Mouse (Mus musculus): ENCODE data around the gene Ulk3. TPM values are rescaled to one million over a fixed set of nuclear protein-coding genes. Genes with fewer than 3 reads are reported as not detected.

Ulk3 gene
- polyA plus RNA-seq, 1 experiment from 2014 or later: 12.0 TPM

DNA sequence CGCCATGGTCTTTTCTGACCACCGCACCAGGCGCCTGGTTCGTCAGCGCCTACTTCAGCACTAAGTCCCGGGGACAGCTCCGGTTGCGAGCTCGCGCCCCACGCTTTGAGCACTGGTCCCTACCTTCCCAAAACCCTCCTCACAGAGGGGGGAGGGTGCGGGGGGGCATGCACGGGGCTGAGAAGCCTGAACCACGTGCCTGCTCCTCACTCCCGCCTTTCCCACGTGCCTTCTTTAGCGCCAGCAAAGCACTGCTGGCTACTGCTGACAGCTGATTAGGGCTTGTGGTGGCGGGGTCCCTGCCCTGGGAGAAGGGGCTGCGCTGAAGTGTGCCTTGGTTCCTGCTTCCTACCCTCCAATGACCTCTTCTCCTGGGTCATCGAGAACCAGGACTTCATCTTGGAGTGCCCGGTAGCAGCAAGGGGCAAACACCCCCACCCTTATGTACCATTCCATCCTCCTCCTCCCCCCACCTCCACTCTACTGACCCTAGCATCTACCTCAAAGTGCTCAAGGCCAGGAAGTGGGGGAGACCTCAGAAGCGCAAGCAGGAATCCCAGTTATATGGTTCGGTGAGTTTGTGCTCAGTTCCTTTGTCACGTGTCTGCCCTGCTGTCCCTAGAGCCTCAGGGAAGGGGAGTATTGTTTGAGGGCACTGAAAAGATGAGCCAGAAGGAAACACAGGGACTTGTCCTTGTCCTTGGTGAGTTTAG is 17.0 kb downstream of the Ulk3 start, which contains the start of gene Cplx3:
Gene Cplx3 (minus strand): TSS at position 143 of the 713 bp plus-strand sequence.
- peak; percentile 87 for DNase-seq (ENCODE audit: low spot score)
- H3K36me3 ChIP-seq: no peaks in the 10 kb centered on the region
- H3K4me3 ChIP-seq: 0 out of 2 replicates have a peak within 1 kb of the TSS, but pooled peaks have one; percentile 11
- H3K27ac ChIP-seq: no peak within 1 kb of the TSS
- H3K9me3 ChIP-seq (replicated peaks): no peaks in the 10 kb centered on the region
- peaks cover 25% of the 10 kb centered on the region for H3K27me3 ChIP-seq (ENCODE audit: low read depth, poor library complexity, severe bottlenecking)
- WGBS: 9% methylated on average over 24 of the region's 24 CpGs
- peaks cover 7% of the 10 kb centered on the region for H3K4me1 ChIP-seq

DNA sequence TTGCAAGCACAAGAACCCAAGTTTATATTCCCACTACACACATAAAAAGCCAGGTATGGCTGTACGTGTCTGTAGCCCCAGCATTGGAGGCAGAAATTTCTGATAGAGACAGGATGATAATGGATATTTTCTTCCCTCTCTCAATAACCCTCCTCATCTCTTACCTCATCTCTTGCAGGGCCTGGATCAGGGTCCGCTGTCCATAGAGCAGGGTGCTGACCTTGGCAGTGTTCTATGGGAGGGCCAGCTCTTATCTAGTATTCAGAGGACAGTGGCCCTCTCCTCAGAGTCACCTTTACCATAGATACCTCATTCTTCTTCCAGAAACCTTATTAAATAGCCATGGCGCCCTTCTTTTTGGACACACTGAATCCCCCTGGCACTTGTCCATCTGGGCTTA is 20.6 kb downstream of the Ulk3 start:
- no peak for DNase-seq (ENCODE audit: low spot score)
- Histone ChIP-seq H3K4me1 (peaks cover 7% of the 10 kb centered on the region), H3K27me3 (ENCODE audit: low read depth, poor library complexity, severe bottlenecking) (peaks cover 26% of the 10 kb centered on the region), H3K4me3 (no peak overlapping the region), H3K9me3 (replicated peaks) (no peaks in the 10 kb centered on the region), H3K36me3 (no peaks in the 10 kb centered on the region), H3K27ac (no peak overlapping the region)
- 59% methylated on average over 3 of the region's 3 CpGs for WGBS

DNA sequence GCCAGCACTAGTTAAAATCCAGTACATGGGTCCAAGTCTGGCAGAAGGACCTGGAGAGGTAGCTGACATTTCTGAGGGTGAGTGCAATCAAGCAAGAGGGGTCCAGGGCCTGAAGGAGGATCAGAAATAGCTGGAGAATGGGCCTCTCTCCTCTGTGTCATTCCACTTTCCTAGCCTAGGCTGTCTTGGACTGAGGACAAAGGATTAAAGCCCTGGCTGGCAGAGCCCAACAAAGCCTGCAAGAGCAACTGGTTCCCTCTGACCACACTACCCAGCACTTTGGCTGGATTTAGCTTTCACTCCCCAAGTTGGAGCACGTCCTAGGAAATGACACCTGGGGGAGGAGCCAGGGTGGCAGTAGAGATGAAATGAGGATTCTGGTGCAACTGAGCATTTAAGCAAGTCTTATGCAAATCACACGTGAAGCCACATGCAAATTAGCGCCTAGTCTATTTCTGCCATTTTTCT is 21.1 kb downstream of the Ulk3 start:
- H3K9me3 ChIP-seq (replicated peaks): no peaks in the 10 kb centered on the region
- H3K27me3 ChIP-seq (ENCODE audit: low read depth, poor library complexity, severe bottlenecking): peaks cover 22% of the 10 kb centered on the region
- WGBS: 55% methylated on average over 3 of the region's 3 CpGs
- no peak overlapping the region for H3K27ac ChIP-seq
- H3K36me3 ChIP-seq: no peaks in the 10 kb centered on the region
- H3K4me3 ChIP-seq: no peak overlapping the region
- no peak for DNase-seq (ENCODE audit: low spot score)
- peaks cover 7% of the 10 kb centered on the region for H3K4me1 ChIP-seq

DNA sequence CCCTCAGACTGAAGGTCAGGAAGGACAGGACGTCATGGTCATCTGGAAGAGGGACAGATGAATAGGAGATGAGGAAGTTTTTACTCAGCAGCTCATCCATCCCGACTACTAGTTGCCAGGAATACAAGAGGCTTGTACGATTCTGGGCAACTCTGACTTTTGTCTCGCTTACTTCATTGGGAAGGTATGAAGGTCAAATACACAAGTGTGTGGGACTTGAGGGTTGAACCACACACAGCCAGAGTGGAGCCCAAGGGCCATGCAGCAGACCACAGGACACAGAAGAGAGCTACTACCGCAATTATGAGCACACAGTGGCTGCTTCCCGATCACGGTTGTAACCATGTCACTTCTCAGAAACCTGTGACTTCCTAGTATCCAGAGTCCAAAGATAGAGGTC is 23.3 kb downstream of the Ulk3 start:
- Histone ChIP-seq H3K27me3 (ENCODE audit: low read depth, poor library complexity, severe bottlenecking) (0 out of 2 replicates have a peak, but pooled peaks cover 4% of the 10 kb centered on the region), H3K27ac (no peak overlapping the region), H3K36me3 (no peaks in the 10 kb centered on the region), H3K4me3 (no peak overlapping the region), H3K4me1 (no peaks in the 10 kb centered on the region), H3K9me3 (replicated peaks) (no peaks in the 10 kb centered on the region)
- WGBS: 83% methylated on average over 7 of the region's 7 CpGs
- no peak for DNase-seq (ENCODE audit: low spot score)

DNA sequence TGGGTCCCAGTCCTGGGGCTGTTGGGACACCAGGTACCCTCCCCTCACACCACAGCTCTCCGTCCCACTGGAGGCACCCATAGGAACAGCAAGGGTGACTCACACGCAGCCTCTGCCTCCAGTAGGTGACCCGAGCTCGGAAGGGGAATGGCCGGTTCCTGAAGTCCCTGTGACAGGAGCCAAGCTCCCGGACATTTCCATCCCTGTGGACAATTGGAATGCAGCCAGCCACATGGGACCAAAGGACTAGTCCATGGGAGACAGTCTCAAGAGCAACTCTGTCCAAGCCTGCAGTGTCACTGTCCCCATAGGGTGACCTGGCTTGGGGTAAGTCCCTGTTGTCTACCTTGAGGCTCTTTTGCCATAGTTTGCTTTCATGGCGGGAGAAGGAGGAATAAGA is 24.7 kb downstream of the Ulk3 start:
- Histone ChIP-seq H3K27ac (no peak overlapping the region), H3K9me3 (replicated peaks) (no peaks in the 10 kb centered on the region), H3K4me1 (no peaks in the 10 kb centered on the region), H3K36me3 (no peaks in the 10 kb centered on the region), H3K27me3 (ENCODE audit: low read depth, poor library complexity, severe bottlenecking) (0 out of 2 replicates have a peak, but pooled peaks cover 4% of the 10 kb centered on the region), H3K4me3 (no peak overlapping the region)
- WGBS: 79% methylated on average over 7 of the region's 7 CpGs
- no peak for DNase-seq (ENCODE audit: low spot score)

DNA sequence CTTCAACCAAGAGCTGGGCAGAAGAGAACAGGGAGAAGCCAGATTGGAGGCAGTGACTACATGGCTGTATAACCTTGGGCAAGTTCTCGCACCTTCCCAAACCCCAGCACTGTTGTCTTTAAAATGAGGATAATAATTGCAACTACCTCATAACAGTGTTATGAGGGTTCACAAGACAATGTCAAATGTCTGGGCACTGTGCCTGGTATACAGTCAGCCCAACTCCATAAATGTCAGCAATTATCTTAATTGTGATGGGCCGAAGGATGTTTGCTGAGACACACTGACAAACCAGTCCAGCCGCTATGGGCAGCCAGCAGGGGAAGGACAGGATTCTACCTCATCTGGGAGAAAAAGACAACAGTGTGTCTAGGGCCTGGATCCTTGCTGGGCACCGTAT is 25.5 kb downstream of the Ulk3 start:
- 91% methylated on average over 4 of the region's 4 CpGs for WGBS
- no peak for DNase-seq (ENCODE audit: low spot score)
- H3K9me3 ChIP-seq (replicated peaks): no peaks in the 10 kb centered on the region
- H3K36me3 ChIP-seq: no peaks in the 10 kb centered on the region
- H3K4me1 ChIP-seq: no peaks in the 10 kb centered on the region
- 0 out of 2 replicates have a peak, but pooled peaks cover 4% of the 10 kb centered on the region for H3K27me3 ChIP-seq (ENCODE audit: low read depth, poor library complexity, severe bottlenecking)
- H3K4me3 ChIP-seq: no peak overlapping the region
- H3K27ac ChIP-seq: no peak overlapping the region

DNA sequence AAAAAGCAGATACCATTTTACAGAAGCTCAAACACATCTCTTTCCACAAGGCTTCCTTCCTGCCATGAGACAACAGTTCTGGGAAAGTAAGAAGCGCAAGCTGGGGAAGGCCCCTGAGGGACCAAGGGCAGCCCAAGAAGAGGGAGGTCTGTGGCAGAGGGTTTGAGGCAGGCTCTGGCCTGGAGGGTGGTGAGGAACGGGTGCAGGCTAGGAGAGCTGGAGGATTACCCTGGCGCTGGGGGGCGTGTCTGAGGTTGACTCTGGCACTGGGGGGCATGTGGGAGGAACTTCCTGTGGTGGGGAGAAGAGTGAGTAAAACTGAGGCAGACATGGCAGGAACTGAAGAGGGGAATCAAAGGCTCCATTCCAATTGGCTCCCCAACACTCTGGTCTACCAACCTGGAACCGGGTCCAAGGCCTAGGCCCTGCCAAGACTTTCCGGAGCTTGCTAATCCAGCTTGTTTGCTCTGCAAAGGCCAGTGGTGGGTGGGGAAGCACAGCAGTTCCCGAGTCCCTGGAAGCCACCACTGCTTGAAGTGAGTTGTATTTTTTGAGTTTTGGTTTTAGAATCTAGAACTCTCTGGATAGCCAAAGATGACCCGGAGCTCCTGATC is 28.4 kb downstream of the Ulk3 start:
- Histone ChIP-seq H3K36me3 (no peaks in the 10 kb centered on the region), H3K27ac (no peak overlapping the region), H3K27me3 (ENCODE audit: low read depth, poor library complexity, severe bottlenecking) (0 out of 2 replicates have a peak, but pooled peaks cover 4% of the 10 kb centered on the region), H3K4me1 (no peaks in the 10 kb centered on the region), H3K9me3 (replicated peaks) (no peaks in the 10 kb centered on the region), H3K4me3 (no peak overlapping the region)
- 83% methylated on average over 8 of the region's 8 CpGs for WGBS
- DNase-seq (ENCODE audit: low spot score): no peak

DNA sequence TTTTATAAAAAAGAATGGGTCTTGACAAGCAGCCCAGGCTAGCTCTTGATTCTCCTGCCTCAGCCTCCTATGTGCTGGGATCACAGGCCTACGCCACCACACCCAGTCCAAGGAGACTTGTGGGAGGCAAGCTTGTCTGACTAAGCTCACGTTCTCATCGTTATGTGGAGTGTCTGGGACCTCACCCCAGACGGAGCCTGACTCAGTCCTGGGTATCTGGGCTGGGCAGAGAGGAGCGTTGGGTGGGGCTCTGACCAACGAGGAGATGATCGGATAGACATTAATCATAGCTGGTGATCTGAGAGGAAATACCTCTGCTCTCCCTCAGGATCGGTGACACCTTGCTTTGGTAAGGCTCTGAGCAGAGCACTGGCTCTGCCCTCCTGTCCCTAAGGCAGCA is 29.6 kb downstream of the Ulk3 start:
- H3K36me3 ChIP-seq: peaks cover 2% of the 10 kb centered on the region; the same call in 1 of the 2 replicates
- H3K9me3 ChIP-seq (replicated peaks): no peaks in the 10 kb centered on the region
- no peak overlapping the region for H3K27ac ChIP-seq
- DNase-seq (ENCODE audit: low spot score): no peak
- H3K4me1 ChIP-seq: no peaks in the 10 kb centered on the region
- 75% methylated on average over 8 of the region's 8 CpGs for whole genome bisulfite sequencing
- no peaks in the 10 kb centered on the region for H3K27me3 ChIP-seq (ENCODE audit: low read depth, poor library complexity, severe bottlenecking)
- H3K4me3 ChIP-seq: no peak overlapping the region

DNA sequence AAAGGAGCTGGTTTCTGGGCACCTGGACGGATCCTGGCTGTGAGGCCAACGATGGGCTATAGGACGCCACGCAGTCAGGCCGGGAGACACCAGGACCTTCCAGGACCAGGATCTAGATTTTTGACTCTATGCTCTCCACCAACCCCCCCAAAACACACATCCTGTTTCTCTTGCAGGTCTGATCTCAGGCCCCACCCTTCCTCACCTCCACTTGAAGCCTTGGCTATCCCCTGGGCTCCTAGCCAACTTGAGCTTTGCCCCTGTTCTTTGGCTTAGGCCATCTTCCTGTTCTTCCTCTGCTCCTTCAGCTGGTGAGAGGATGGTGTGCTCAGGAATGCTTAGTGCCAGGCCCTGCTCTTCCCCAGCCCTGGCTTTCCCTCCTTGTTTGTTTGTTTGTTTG is 31.4 kb downstream of the Ulk3 start, which contains the start of gene Lman1l:
Gene Lman1l (minus strand): TSS at position 101 of the 400 bp plus-strand sequence.
- H3K27ac ChIP-seq: no peak within 1 kb of the TSS
- H3K4me3 ChIP-seq: no peak within 1 kb of the TSS
- no peaks in the 10 kb centered on the region for H3K9me3 ChIP-seq (replicated peaks)
- WGBS: 97% methylated on average over 5 of the region's 5 CpGs
- H3K27me3 ChIP-seq (ENCODE audit: low read depth, poor library complexity, severe bottlenecking): no peaks in the 10 kb centered on the region
- no peaks in the 10 kb centered on the region for H3K4me1 ChIP-seq
- peaks cover 19% of the 10 kb centered on the region for H3K36me3 ChIP-seq
- DNase-seq (ENCODE audit: low spot score): no peak

DNA sequence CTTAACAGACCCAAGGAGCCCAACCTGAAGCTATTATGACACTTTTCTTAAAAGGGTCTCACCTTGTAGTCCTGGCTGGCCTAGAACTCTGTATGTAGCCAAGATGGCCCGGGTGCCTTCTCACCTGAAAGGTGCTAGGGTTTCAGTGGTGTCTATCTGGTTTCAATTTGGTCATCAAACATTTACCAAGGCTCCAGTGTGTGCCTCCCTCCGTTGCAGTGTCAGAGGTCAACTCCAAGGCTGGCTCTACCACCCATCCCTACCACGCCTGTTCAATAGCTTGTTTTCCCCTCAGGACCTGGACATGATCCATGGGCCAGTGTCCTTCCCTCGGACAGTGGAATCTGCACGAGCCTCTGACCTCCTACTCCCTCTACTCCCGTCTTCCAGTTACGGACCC is 35.0 kb downstream of the Ulk3 start:
- 88% methylated on average over 7 of the region's 7 CpGs for WGBS
- peaks cover 55% of the 10 kb centered on the region for H3K36me3 ChIP-seq
- no peaks in the 10 kb centered on the region for H3K9me3 ChIP-seq (replicated peaks)
- no peak overlapping the region for H3K4me3 ChIP-seq
- DNase-seq (ENCODE audit: low spot score): no peak
- no peak overlapping the region for H3K27ac ChIP-seq
- no peaks in the 10 kb centered on the region for H3K4me1 ChIP-seq
- H3K27me3 ChIP-seq (ENCODE audit: low read depth, poor library complexity, severe bottlenecking): no peaks in the 10 kb centered on the region

DNA sequence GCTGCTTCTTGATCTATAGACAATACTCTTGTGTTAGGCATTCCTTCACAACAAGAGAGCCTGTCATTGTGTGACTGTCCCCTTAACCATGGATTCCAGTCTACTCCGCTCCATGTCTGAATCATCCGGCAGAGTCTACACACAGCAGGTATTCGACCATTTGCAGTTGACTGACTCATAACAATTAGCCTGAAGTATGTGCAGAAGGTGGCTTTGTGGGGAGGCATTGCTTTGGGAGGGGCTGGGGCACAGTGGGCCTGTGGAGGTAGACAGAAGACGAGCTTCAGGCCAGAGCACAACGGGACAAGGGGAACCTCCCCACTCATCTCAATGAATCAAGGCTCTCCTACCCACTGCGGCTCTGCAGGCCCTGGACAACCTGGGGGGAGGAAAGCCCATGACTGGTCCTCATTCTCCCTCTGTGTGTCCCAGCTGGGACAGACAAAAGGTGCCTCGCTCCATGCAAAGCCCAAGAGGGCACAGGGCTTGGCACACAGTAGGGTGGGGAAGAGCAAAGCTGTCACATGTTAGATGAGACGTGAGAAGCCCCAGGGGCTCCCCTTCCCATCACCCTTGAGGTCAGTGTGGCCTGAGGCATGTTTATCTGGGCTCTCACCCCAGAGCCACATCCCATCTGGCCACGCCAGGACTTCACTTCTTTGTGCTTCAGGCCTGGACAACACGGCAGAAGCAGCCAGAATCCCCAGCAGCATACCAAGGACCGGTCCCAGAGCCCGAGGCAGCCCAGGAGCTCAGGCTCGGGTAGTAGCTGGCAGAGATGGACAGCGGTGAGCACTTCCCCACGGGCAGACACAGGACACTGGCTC is 36.6 kb downstream of the Ulk3 start:
- Histone ChIP-seq H3K9me3 (replicated peaks) (no peaks in the 10 kb centered on the region), H3K36me3 (peaks cover 71% of the 10 kb centered on the region), H3K4me1 (no peaks in the 10 kb centered on the region), H3K4me3 (no peak overlapping the region), H3K27ac (peak overlapping the region; percentile 39; the same call in 1 of the 2 replicates), H3K27me3 (ENCODE audit: low read depth, poor library complexity, severe bottlenecking) (no peaks in the 10 kb centered on the region)
- DNase-seq (ENCODE audit: low spot score): no peak
- WGBS: 90% methylated on average over 15 of the region's 15 CpGs

DNA sequence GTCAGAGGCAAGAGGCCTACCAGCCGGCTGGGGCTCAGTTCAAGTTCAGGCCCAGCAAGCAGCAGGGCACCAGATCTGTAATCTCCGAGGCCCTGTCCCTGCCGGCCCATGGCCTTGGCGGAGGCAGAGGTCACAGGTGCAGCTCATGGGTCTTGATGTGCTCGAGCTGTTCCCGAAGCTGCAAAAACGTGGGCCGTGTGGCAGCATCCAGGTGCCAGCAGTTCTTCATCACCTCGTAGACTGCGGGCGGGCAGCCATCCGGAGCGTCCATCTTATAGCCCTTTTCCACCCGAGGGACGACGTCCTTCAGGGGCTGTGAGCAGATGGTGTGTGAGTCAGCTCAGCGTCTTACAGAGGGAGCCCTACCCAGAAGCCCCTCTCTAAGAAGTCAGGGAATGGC is 37.9 kb downstream of the Ulk3 start:
- Histone ChIP-seq H3K27me3 (ENCODE audit: low read depth, poor library complexity, severe bottlenecking) (no peaks in the 10 kb centered on the region), H3K9me3 (replicated peaks) (no peaks in the 10 kb centered on the region), H3K4me1 (no peaks in the 10 kb centered on the region), H3K36me3 (peaks cover 84% of the 10 kb centered on the region), H3K27ac (no peak overlapping the region), H3K4me3 (no peak overlapping the region)
- WGBS: 95% methylated on average over 17 of the region's 17 CpGs
- DNase-seq (ENCODE audit: low spot score): no peak

DNA sequence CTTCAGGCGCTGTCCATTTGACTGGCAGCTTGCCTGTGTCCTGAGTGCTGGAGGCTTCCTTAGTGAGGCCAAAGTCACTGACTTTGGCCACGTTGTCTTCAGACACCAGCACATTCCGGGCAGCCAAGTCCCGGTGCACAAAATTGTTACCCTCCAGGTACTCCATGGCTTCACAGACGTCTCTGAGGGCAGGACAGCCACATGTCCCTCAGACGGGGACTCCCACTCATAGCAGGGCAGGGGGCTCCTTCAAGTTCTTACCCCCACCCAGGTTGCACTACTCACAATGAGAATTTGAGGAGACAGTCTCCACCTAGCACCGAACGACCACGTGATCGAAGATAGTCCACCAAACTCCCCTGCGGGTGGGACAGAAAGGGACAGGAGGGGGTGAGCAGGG is 38.6 kb downstream of the Ulk3 start:
- 93% methylated on average over 11 of the region's 11 CpGs for WGBS
- peaks cover 90% of the 10 kb centered on the region for H3K36me3 ChIP-seq
- no peak for DNase-seq (ENCODE audit: low spot score)
- no peaks in the 10 kb centered on the region for H3K4me1 ChIP-seq
- H3K4me3 ChIP-seq: no peak overlapping the region
- no peak overlapping the region for H3K27ac ChIP-seq
- H3K27me3 ChIP-seq (ENCODE audit: low read depth, poor library complexity, severe bottlenecking): no peaks in the 10 kb centered on the region
- H3K9me3 ChIP-seq (replicated peaks): no peaks in the 10 kb centered on the region
